Mouse (Mus musculus) urinary bladder, postnatal 25 days (tissue): ENCODE results near the gene Fuca1.
A peak's percentile ranks its signal among the peaks of the same experiment; 100 is the strongest.
"Not testable (repeated sequence)": the region's sequence is repeated elsewhere in the genome, so short reads cannot be mapped to it uniquely, and the experiment has no call there.

Source experiments
- DNase-seq: peaks from one replicate; pipeline ENCODE4 v3.0.0; 2022; ENCODE audit warnings: low spot score

Gene Fuca1

GRCm38 (mm10) chr4:135954241-135954640, 33.7 kb downstream of the Fuca1 start:
- peak; percentile 76 for DNase-seq

GRCm38 (mm10) chr4:135955886-135956285, 35.4 kb downstream of the Fuca1 start:
- no peak for DNase-seq

GRCm38 (mm10) chr4:135958354-135958753, 37.8 kb downstream of the Fuca1 start:
- no peak for DNase-seq

- peak; percentile 88 for DNase-seq
These were observed 40.2 kb downstream of the Fuca1 start for GRCm38 (mm10) chr4:135960717-135961116.

- no peak for DNase-seq
These were observed 41.2 kb downstream of the Fuca1 start for GRCm38 (mm10) chr4:135961709-135962108.

GRCm38 (mm10) chr4:135962198-135962597, 41.7 kb downstream of the Fuca1 start:
- DNase-seq, result no peak

- no peak for DNase-seq
These were observed 42.4 kb downstream of the Fuca1 start for GRCm38 (mm10) chr4:135962946-135963345.

GRCm38 (mm10) chr4:135963457-135964193, 43.1 kb downstream of the Fuca1 start, which contains the start of gene Gale:
Gale (plus strand) TSS chr4:135963727.
- peak; percentile 88 for DNase-seq

- peak; percentile 63 for DNase-seq
These were observed 43.9 kb downstream of the Fuca1 start for GRCm38 (mm10) chr4:135964426-135964825.

GRCm38 (mm10) chr4:135965113-135965512, 44.6 kb downstream of the Fuca1 start:
- DNase-seq, result no peak

GRCm38 (mm10) chr4:135966283-135966682, 45.7 kb downstream of the Fuca1 start:
- DNase-seq, result no peak

GRCm38 (mm10) chr4:135967086-135967760, 46.7 kb downstream of the Fuca1 start:
- no peak for DNase-seq

- no peak for DNase-seq
These were observed 47.8 kb downstream of the Fuca1 start for GRCm38 (mm10) chr4:135968271-135968869.

GRCm38 (mm10) chr4:135969070-135969750, 48.7 kb downstream of the Fuca1 start:
- no peak for DNase-seq

GRCm38 (mm10) chr4:135970585-135970984, 50.0 kb downstream of the Fuca1 start:
- DNase-seq, result no peak

GRCm38 (mm10) chr4:135971805-135972555, 51.4 kb downstream of the Fuca1 start:
- no peak for DNase-seq

- peak; percentile 87 for DNase-seq
These were observed 52.0 kb downstream of the Fuca1 start, which contains the start of gene Lypla2 for GRCm38 (mm10) chr4:135972556-135972906. Lypla2 (minus strand) TSS chr4:135972626.

GRCm38 (mm10) chr4:135972911-135973811, 52.6 kb downstream of the Fuca1 start:
- DNase-seq, result no peak

GRCm38 (mm10) chr4:135976146-135976545, 55.6 kb downstream of the Fuca1 start:
- no peak for DNase-seq

- DNase-seq, result not testable (repeated sequence)
These were observed 59.7 kb downstream of the Fuca1 start for GRCm38 (mm10) chr4:135980223-135980622.
